Mouse (Mus musculus) limb, embryonic 12.5 days (tissue): ENCODE results near the gene Zbtb38. TPM values are rescaled to one million over a fixed set of nuclear protein-coding genes. Genes with fewer than 3 reads are reported as not detected.

ENCODE experiments used
- ATAC-seq: fragments of 200-750 bp; cut with Nextera tagmentation; 2 replicates; pipeline ENCODE4 v1.8.0; 2017; ENCODE audit warnings: low read depth, moderate TSS enrichment; ENCODE audit not compliant: insufficient number of reproducible peaks, insufficient read depth, low FRiP score, low TSS enrichment
- H3K27ac ChIP-seq: fragments of 300-500 bp; sonication (generic); 2 replicates; pipeline ENCODE4 v1.5.1; 2016; ENCODE audit warnings: mild to moderate bottlenecking, moderate library complexity
- H3K27me3 ChIP-seq: fragments of 300-500 bp; sonication (generic); 2 replicates; pipeline ENCODE4 v1.6.1; 2016; ENCODE audit warnings: mild to moderate bottlenecking, moderate library complexity
- H3K36me3 ChIP-seq: fragments of 300-500 bp; sonication (generic); 2 replicates; pipeline ENCODE4 v1.6.1; 2016; ENCODE audit warnings: mild to moderate bottlenecking, moderate library complexity
- H3K4me1 ChIP-seq: fragments of 300-500 bp; sonication (generic); replicated peaks from 2 replicates; pipeline ENCODE4 v1.6.1; 2016
- H3K4me2 ChIP-seq: fragments of 300-500 bp; sonication (generic); 2 replicates; pipeline ENCODE4 v1.6.1; 2016; ENCODE audit warnings: mild to moderate bottlenecking, moderate library complexity
- H3K4me3 ChIP-seq: fragments of 300-500 bp; sonication (generic); replicated peaks from 2 replicates; pipeline ENCODE4 v1.5.1; 2016; ENCODE audit warnings: mild to moderate bottlenecking
- H3K9ac ChIP-seq: fragments of 300-500 bp; sonication (generic); replicated peaks from 2 replicates; pipeline ENCODE4 v1.6.1; 2016; ENCODE audit warnings: mild to moderate bottlenecking, moderate library complexity
- H3K9me3 ChIP-seq: fragments of 300-500 bp; sonication (generic); 2 replicates; pipeline ENCODE4 v1.6.1; 2016; ENCODE audit warnings: mild to moderate bottlenecking, moderate library complexity
- WGBS: fragments of 180-500 bp; shearing (Covaris S2); methylation state at CpG from one replicate; pipeline ENCODE4 v1.1.7; 2016; 5-methylcytosine and 5-hydroxymethylcytosine counted together
- polyA plus RNA-seq: library from polyadenylated mRNA; unstranded; fragments of >200 nt; fragmentation: Nextera tagmentation; extraction: Ambion mirVana; gene quantifications from 2 replicates; pipeline ENCODE4 v1.2.1, GENCODE M21; 2016

The Zbtb38 gene
- polyA plus RNA-seq = 10.2 and 11.6 TPM in 2 replicates

- WGBS = 59% methylated on average over 15 of the region's 15 CpGs
- H3K4me3 ChIP-seq = no peak within 1 kb of the TSS
- H3K27me3 ChIP-seq = no peaks in the 10 kb centered on the region
- H3K27ac ChIP-seq = peak within 1 kb of the TSS; percentile 45; the same call in 1 of the 2 replicates
- peak; percentile 47 for ATAC-seq
- no peak within 1 kb of the TSS for H3K9ac ChIP-seq
- no peaks in the 10 kb centered on the region for H3K36me3 ChIP-seq
- H3K4me1 ChIP-seq = peaks cover 3% of the 10 kb centered on the region; the same call in 1 of the 2 replicates
- H3K9me3 ChIP-seq = peaks cover 3% of the 10 kb centered on the region; the same call in 1 of the 2 replicates
- H3K4me2 ChIP-seq = no peak within 1 kb of the TSS
These were observed at the start of gene Zbtb38 for GRCm38 (mm10) chr9:96752603-96753114. Gene Zbtb38, minus strand, starts transcription at chr9:96752831.

GRCm38 (mm10) chr9:96800131-96800825 is 47.6 kb upstream of the Zbtb38 start:
- WGBS = 27% methylated on average over 5 of the region's 5 CpGs

GRCm38 (mm10) chr9:96797311-96797710 is 44.7 kb upstream of the Zbtb38 start:
- Histone ChIP-seq H3K9me3 (no peaks in the 10 kb centered on the region), H3K4me1 (peaks cover 11% of the 10 kb centered on the region; the same call in 1 of the 2 replicates), H3K9ac (no peak overlapping the region), H3K4me2 (no peak overlapping the region), H3K4me3 (no peak overlapping the region), H3K27ac (no peak overlapping the region), H3K27me3 (no peaks in the 10 kb centered on the region), H3K36me3 (no peaks in the 10 kb centered on the region)
- ATAC-seq = no peak
- 91% methylated on average over 3 of the region's 3 CpGs for WGBS

More at GRCm38 (mm10) chr9:96800131-96800825, 47.6 kb upstream of the Zbtb38 start:
- H3K9ac ChIP-seq = no peak overlapping the region
- H3K4me1 ChIP-seq = peaks cover 10% of the 10 kb centered on the region; the same call in 1 of the 2 replicates
- no peak overlapping the region for H3K4me2 ChIP-seq
- no peak overlapping the region for H3K4me3 ChIP-seq
- ATAC-seq = no peak
- H3K27me3 ChIP-seq = no peaks in the 10 kb centered on the region
- H3K27ac ChIP-seq = no peak overlapping the region
- H3K9me3 ChIP-seq = no peaks in the 10 kb centered on the region
- H3K36me3 ChIP-seq = no peaks in the 10 kb centered on the region

- WGBS = 9% methylated on average over 9 of the region's 10 CpGs
- Histone ChIP-seq H3K9ac (peak overlapping the region; percentile 58), H3K9me3 (no peaks in the 10 kb centered on the region), H3K27me3 (no peaks in the 10 kb centered on the region), H3K36me3 (no peaks in the 10 kb centered on the region), H3K27ac (0 out of 2 replicates have a peak overlapping the region, but pooled peaks have one; percentile 31), H3K4me3 (peak overlapping the region; percentile 43), H3K4me1 (peaks cover 11% of the 10 kb centered on the region; the same call in 1 of the 2 replicates), H3K4me2 (peak overlapping the region; percentile 69)
- peak; percentile 84 for ATAC-seq
These were observed 42.8 kb upstream of the Zbtb38 start for GRCm38 (mm10) chr9:96795399-96795928.

GRCm38 (mm10) chr9:96794601-96795000 is 42.0 kb upstream of the Zbtb38 start:
- Histone ChIP-seq H3K27ac (no peak overlapping the region), H3K9ac (no peak overlapping the region), H3K4me3 (no peak overlapping the region), H3K4me2 (no peak overlapping the region), H3K4me1 (peaks cover 6% of the 10 kb centered on the region; the same call in 1 of the 2 replicates), H3K36me3 (no peaks in the 10 kb centered on the region), H3K9me3 (no peaks in the 10 kb centered on the region), H3K27me3 (no peaks in the 10 kb centered on the region)
- ATAC-seq = no peak
- WGBS = 92% methylated on average over 2 of the region's 2 CpGs

- peaks cover 6% of the 10 kb centered on the region; the same call in 1 of the 2 replicates for H3K4me1 ChIP-seq
- H3K27ac ChIP-seq = no peak overlapping the region
- ATAC-seq = no peak
- no peak overlapping the region for H3K9ac ChIP-seq
- WGBS = 72% methylated on average over 2 of the region's 2 CpGs
- H3K27me3 ChIP-seq = no peaks in the 10 kb centered on the region
- no peak overlapping the region for H3K4me2 ChIP-seq
- H3K9me3 ChIP-seq = no peaks in the 10 kb centered on the region
- H3K4me3 ChIP-seq = no peak overlapping the region
- H3K36me3 ChIP-seq = no peaks in the 10 kb centered on the region
These were observed 39.9 kb upstream of the Zbtb38 start for GRCm38 (mm10) chr9:96792543-96792942.

- no peak overlapping the region for H3K9ac ChIP-seq
- H3K27me3 ChIP-seq = no peaks in the 10 kb centered on the region
- WGBS = 39% methylated on average over 4 of the region's 4 CpGs
- no peak overlapping the region for H3K4me2 ChIP-seq
- no peak for ATAC-seq
- H3K4me1 ChIP-seq = peaks cover 3% of the 10 kb centered on the region; the same call in 1 of the 2 replicates
- H3K4me3 ChIP-seq = no peak overlapping the region
- H3K27ac ChIP-seq = no peak overlapping the region
- no peaks in the 10 kb centered on the region for H3K9me3 ChIP-seq
- H3K36me3 ChIP-seq = no peaks in the 10 kb centered on the region
These were observed 37.9 kb upstream of the Zbtb38 start for GRCm38 (mm10) chr9:96790389-96791007.

GRCm38 (mm10) chr9:96789906-96790305 is 37.3 kb upstream of the Zbtb38 start:
- Histone ChIP-seq H3K36me3 (no peaks in the 10 kb centered on the region), H3K27ac (no peak overlapping the region)
- no peak for ATAC-seq

GRCm38 (mm10) chr9:96787797-96788196 is 35.2 kb upstream of the Zbtb38 start:
- H3K27me3 ChIP-seq = no peaks in the 10 kb centered on the region
- H3K36me3 ChIP-seq = no peaks in the 10 kb centered on the region
- 90% methylated on average over 10 of the region's 10 CpGs for WGBS
- H3K4me3 ChIP-seq = no peak overlapping the region
- H3K9ac ChIP-seq = no peak overlapping the region
- H3K9me3 ChIP-seq = no peaks in the 10 kb centered on the region
- ATAC-seq = no peak
- no peak overlapping the region for H3K27ac ChIP-seq
- H3K4me1 ChIP-seq = peaks cover 4% of the 10 kb centered on the region; the same call in 1 of the 2 replicates
- no peak overlapping the region for H3K4me2 ChIP-seq

More at GRCm38 (mm10) chr9:96789906-96790305, 37.3 kb upstream of the Zbtb38 start:
- Histone ChIP-seq H3K4me3 (no peak overlapping the region), H3K9me3 (no peaks in the 10 kb centered on the region), H3K4me2 (no peak overlapping the region), H3K27me3 (no peaks in the 10 kb centered on the region), H3K9ac (no peak overlapping the region), H3K4me1 (no peaks in the 10 kb centered on the region; the same call in 1 of the 2 replicates)
- WGBS = 87% methylated on average over 3 of the region's 3 CpGs

GRCm38 (mm10) chr9:96785871-96786342 is 33.3 kb upstream of the Zbtb38 start:
- WGBS = 52% methylated on average over 9 of the region's 9 CpGs
- Histone ChIP-seq H3K27me3 (no peaks in the 10 kb centered on the region), H3K9ac (no peak overlapping the region)

GRCm38 (mm10) chr9:96785187-96785586 is 32.6 kb upstream of the Zbtb38 start:
- peaks cover 11% of the 10 kb centered on the region; the same call in 1 of the 2 replicates for H3K4me1 ChIP-seq
- 82% methylated on average over 3 of the region's 3 CpGs for WGBS
- no peaks in the 10 kb centered on the region for H3K27me3 ChIP-seq
- no peak overlapping the region for H3K9ac ChIP-seq
- no peak for ATAC-seq
- no peak overlapping the region for H3K27ac ChIP-seq
- no peak overlapping the region for H3K4me2 ChIP-seq
- H3K9me3 ChIP-seq = no peaks in the 10 kb centered on the region
- no peak overlapping the region for H3K4me3 ChIP-seq
- H3K36me3 ChIP-seq = no peaks in the 10 kb centered on the region

More at GRCm38 (mm10) chr9:96785871-96786342, 33.3 kb upstream of the Zbtb38 start:
- Histone ChIP-seq H3K4me2 (no peak overlapping the region), H3K4me3 (no peak overlapping the region), H3K4me1 (peaks cover 11% of the 10 kb centered on the region; the same call in 1 of the 2 replicates), H3K9me3 (no peaks in the 10 kb centered on the region), H3K27ac (no peak overlapping the region), H3K36me3 (no peaks in the 10 kb centered on the region)
- ATAC-seq = no peak
